Comparison of ENCODE assay signal across 20 mouse cellular contexts in genomic region chr19:34708221-34708620, GRCm38 (mm10). TPM values are rescaled to one million over a fixed set of nuclear protein-coding genes. Genes with fewer than 3 reads are reported as not detected.
DNase-seq lines count a peak whose midpoint lies in the region; ATAC-seq and TF ChIP-seq lines count a peak whose summit lies in the region.
"Had no signal": no experiment of that assay in that cellular context is flagged by ENCODE, and none has a peak within 500 bp of the region (broad histone marks: within the 10 kb centered on the region; RNA-seq: fewer than 3 reads in every experiment).

No protein-coding gene starts in this region.

- H3K36me3 ChIP-seq in kidney, embryonic 15.5 days: no peaks in the 10 kb centered on the region
- H3K36me3 ChIP-seq in kidney, embryonic 14.5 days (ENCODE audit: control insufficient read depth, insufficient read depth, low read length): no peaks in the 10 kb centered on the region
- H3K36me3 ChIP-seq in heart, adult 2 months (ENCODE audit: control insufficient read depth, insufficient read depth, low read length): no peaks in the 10 kb centered on the region
- H3K36me3 ChIP-seq: forebrain, embryonic 10.5 days; hindbrain, embryonic 12.5 days had no signal

- no peak for TF ChIP-seq POLR2A in heart, adult 2 months (IDR thresholded peaks at IDR 0.05; ENCODE audit: insufficient read depth, low read depth, low read length)

- no peaks in the 10 kb centered on the region for H3K9me3 ChIP-seq in kidney, embryonic 15.5 days (replicated peaks)
- H3K9me3 ChIP-seq in kidney, embryonic 14.5 days (ENCODE audit: control insufficient read depth, low read length): no peaks in the 10 kb centered on the region
- H3K9me3 ChIP-seq: forebrain, embryonic 10.5 days; forebrain, embryonic 13.5 days; hindbrain, embryonic 12.5 days had no signal

- intact Hi-C loops in heart, adult 2 months (cut with DNase I): no loop called here
- intact Hi-C loops in left cerebral cortex, postnatal 25 days (cut with DNase I): no loop called here

- H3K27ac ChIP-seq in kidney, embryonic 15.5 days: no peak overlapping the region
- H3K27ac ChIP-seq in kidney, embryonic 14.5 days (ENCODE audit: low read depth, low read length): no peak overlapping the region
- no peak overlapping the region for H3K27ac ChIP-seq in heart, adult 2 months
- H3K27ac ChIP-seq: forebrain, embryonic 10.5 days; forebrain, embryonic 13.5 days; hindbrain, embryonic 12.5 days had no signal

- H3K4me2 ChIP-seq in kidney, embryonic 15.5 days: no peak overlapping the region
- no peak overlapping the region for H3K4me2 ChIP-seq in kidney, embryonic 14.5 days (replicated peaks; ENCODE audit: low read depth, low read length)
- H3K4me2 ChIP-seq: forebrain, embryonic 13.5 days; heart, embryonic 11.5 days; hindbrain, embryonic 12.5 days had no signal

- no peak overlapping the region for H3K4me3 ChIP-seq in kidney, embryonic 15.5 days (replicated peaks)
- no peak overlapping the region for H3K4me3 ChIP-seq in kidney, embryonic 14.5 days (ENCODE audit: low read length)
- H3K4me3 ChIP-seq in heart, adult 2 months: no peak overlapping the region
- H3K4me3 ChIP-seq: forebrain, embryonic 10.5 days; forebrain, embryonic 13.5 days; hindbrain, embryonic 12.5 days had no signal

- WGBS in kidney, embryonic 15.5 days: 80% methylated on average over 2 of the region's 2 CpGs
- 80% methylated on average over 2 of the region's 2 CpGs for WGBS in kidney, embryonic 14.5 days
- 92% methylated on average over 2 of the region's 2 CpGs for WGBS in heart, adult 2 months

- H3K79me2 ChIP-seq in heart, adult 2 months (replicated peaks; ENCODE audit: control insufficient read depth, insufficient read depth, low read length): no peaks in the 10 kb centered on the region

- no peak for ATAC-seq in kidney, embryonic 15.5 days (replicated peaks; ENCODE audit: low FRiP score)
- ATAC-seq in kidney, embryonic 14.5 days (ENCODE audit: low FRiP score, low TSS enrichment): no peak
- ATAC-seq: activated CD4-positive, CD25-positive, alpha-beta regulatory T cell, adult 4 months; forebrain, embryonic 13.5 days; forebrain, embryonic 16.5 days had no signal

- no peaks in the 10 kb centered on the region for H3K27me3 ChIP-seq in kidney, embryonic 15.5 days
- H3K27me3 ChIP-seq in kidney, embryonic 14.5 days (ENCODE audit: control insufficient read depth, insufficient read depth, low read length): no peaks in the 10 kb centered on the region
- no peaks in the 10 kb centered on the region for H3K27me3 ChIP-seq in heart, adult 2 months (ENCODE audit: control insufficient read depth, insufficient read depth, low read length)
- H3K27me3 ChIP-seq: forebrain, embryonic 13.5 days; hindbrain, embryonic 12.5 days had no signal

- H3K9ac ChIP-seq in kidney, embryonic 15.5 days: no peak overlapping the region
- no peak overlapping the region for H3K9ac ChIP-seq in kidney, embryonic 14.5 days (ENCODE audit: low read depth, low read length)
- no peak overlapping the region for H3K9ac ChIP-seq in heart, adult 2 months (ENCODE audit: low read depth, low read length)
- H3K9ac ChIP-seq: forebrain, embryonic 13.5 days; hindbrain, embryonic 12.5 days had no signal

- DNase-seq in kidney, adult 11 months: peak; percentile 66
- DNase-seq in kidney, adult 8-10 months: peak; percentile 70 to 76
- peak; percentile 63 for DNase-seq in kidney, postnatal 14 days
- DNase-seq in heart, adult 2 months: no peak
- DNase-seq in left cerebral cortex, postnatal 25 days (ENCODE audit: low spot score in 2 of 2): no peak
- DNase-seq: adrenal gland, adult 8-10 months; adrenal gland, postnatal 25 days; cerebellum, adult 18-20 months; cerebellum, adult 9-10 months; cerebellum, postnatal 14 days; gastrocnemius, postnatal 10 days; gastrocnemius, postnatal 36 days had no signal

- no peak for TF ChIP-seq CTCF in heart, adult 2 months (IDR thresholded peaks at IDR 0.05)

- no peak for TF ChIP-seq EP300 in heart, adult 2 months (IDR thresholded peaks at IDR 0.05; ENCODE audit: insufficient read depth, low read depth, low read length)

- no peaks in the 10 kb centered on the region for H3K4me1 ChIP-seq in kidney, embryonic 15.5 days
- no peaks in the 10 kb centered on the region for H3K4me1 ChIP-seq in kidney, embryonic 14.5 days (ENCODE audit: control insufficient read depth, insufficient read depth, low read length)
- no peaks in the 10 kb centered on the region for H3K4me1 ChIP-seq in heart, adult 2 months (ENCODE audit: control insufficient read depth, insufficient read depth, low read length)
- H3K4me1 ChIP-seq: forebrain, embryonic 10.5 days; forebrain, embryonic 13.5 days; hindbrain, embryonic 12.5 days had no signal

RNA-seq across cellular contexts. Expression of gene Slc16a12, which starts 38.9 kb away (rescaled TPM):
- 10.6 and 13.4 TPM in 2 replicates for polyA plus RNA-seq in kidney, embryonic 15.5 days (2015; fragmentation: Nextera tagmentation; extraction: Ambion mirVana)
- 2.7 and 7.4 TPM in 2 replicates for polyA plus RNA-seq in kidney, embryonic 14.5 days (2014; fragmentation: Nextera tagmentation; extraction: Ambion mirVana)
- 1 to 10 TPM; 2.0 to 2.7 TPM for total RNA-seq in heart, adult 2 months (2021)
- 1.7 and 3.3 TPM in 2 replicates for polyA plus RNA-seq in heart, adult 2 months (2012; rRNA removed)
- total RNA-seq in left cerebral cortex, postnatal 25 days (2021): 1 to 10 TPM; 3.0 to 3.8 TPM
- polyA plus RNA-seq: activated CD4-positive, CD25-positive, alpha-beta regulatory T cell, adult 4 months had no signal

Comparison
In these comparisons a context has a peak if more than half of its experiments do, and no peak if none do; other contexts are left out.
1. DNase-seq: peak in kidney, adult 11 months (single experiment), kidney, adult 8-10 months (2 of 2) and kidney, postnatal 14 days (single experiment); none in heart, adult 2 months (0 of 2) and left cerebral cortex, postnatal 25 days (0 of 2).